Mouse (Mus musculus): ENCODE data around the gene Oas1h. TPM values are rescaled to one million over a fixed set of nuclear protein-coding genes. Genes with fewer than 3 reads are reported as not detected.
"Not testable (repeated sequence)": the region's sequence is repeated elsewhere in the genome, so short reads cannot be mapped to it uniquely, and the experiment has no call there.

Gene Oas1h
- polyA plus RNA-seq, 1 experiment from 2014 or later, result not detected

- WGBS (ENCODE audit: insufficient replicate concordance), result 38% methylated on average over 1 of the region's 1 CpGs
- Histone ChIP-seq H3K27me3 (ENCODE audit: control insufficient read depth, insufficient read depth, low read length) (no peaks in the 10 kb centered on the region), H3K9ac (ENCODE audit: low read depth, low read length) (no peak overlapping the region), H3K4me3 (ENCODE audit: low read depth, low read length) (no peak overlapping the region), H3K27ac (ENCODE audit: low read depth, low read length) (no peak overlapping the region), H3K4me1 (ENCODE audit: control insufficient read depth, insufficient read depth, low read length) (no peaks in the 10 kb centered on the region), H3K9me3 (replicated peaks; ENCODE audit: control insufficient read depth, low read length) (no peaks in the 10 kb centered on the region), H3K36me3 (ENCODE audit: control insufficient read depth, insufficient read depth, low read length) (no peaks in the 10 kb centered on the region), H3K4me2 (no peak overlapping the region)
- no peak for ATAC-seq (replicated peaks; ENCODE audit: insufficient number of reproducible peaks, low FRiP score, low TSS enrichment)
Observed at GRCm38 (mm10) chr5:120900666-120901065, 39.4 kb downstream of the Oas1h start.

GRCm38 (mm10) chr5:120902056-120902455 lies 40.8 kb downstream of the Oas1h start:
- H3K9me3 ChIP-seq (replicated peaks; ENCODE audit: control insufficient read depth, low read length), result no peaks in the 10 kb centered on the region
- no peaks in the 10 kb centered on the region for H3K36me3 ChIP-seq (ENCODE audit: control insufficient read depth, insufficient read depth, low read length)
- H3K4me2 ChIP-seq, result no peak overlapping the region
- WGBS (ENCODE audit: insufficient replicate concordance), result 88% methylated on average over 5 of the region's 5 CpGs
- no peaks in the 10 kb centered on the region for H3K27me3 ChIP-seq (ENCODE audit: control insufficient read depth, insufficient read depth, low read length)
- no peak overlapping the region for H3K4me3 ChIP-seq (ENCODE audit: low read depth, low read length)
- ATAC-seq (replicated peaks; ENCODE audit: insufficient number of reproducible peaks, low FRiP score, low TSS enrichment), result no peak
- no peaks in the 10 kb centered on the region for H3K4me1 ChIP-seq (ENCODE audit: control insufficient read depth, insufficient read depth, low read length)
- no peak overlapping the region for H3K27ac ChIP-seq (ENCODE audit: low read depth, low read length)
- H3K9ac ChIP-seq (ENCODE audit: low read depth, low read length), result no peak overlapping the region

GRCm38 (mm10) chr5:120906791-120907733 lies 45.8 kb downstream of the Oas1h start, which contains the start of gene Oas1a:
Gene Oas1a, minus strand, starts transcription at chr5:120907521.
- WGBS (ENCODE audit: insufficient replicate concordance), result 31% methylated on average over 9 of the region's 12 CpGs
- not testable (repeated sequence) for ATAC-seq (replicated peaks; ENCODE audit: insufficient number of reproducible peaks, low FRiP score, low TSS enrichment); H3K4me1 ChIP-seq (ENCODE audit: control insufficient read depth, insufficient read depth, low read length); H3K27me3 ChIP-seq (ENCODE audit: control insufficient read depth, insufficient read depth, low read length); H3K9ac ChIP-seq (ENCODE audit: low read depth, low read length); H3K36me3 ChIP-seq (ENCODE audit: control insufficient read depth, insufficient read depth, low read length); H3K4me3 ChIP-seq (ENCODE audit: low read depth, low read length); H3K4me2 ChIP-seq; H3K9me3 ChIP-seq (replicated peaks; ENCODE audit: control insufficient read depth, low read length); H3K27ac ChIP-seq (ENCODE audit: low read depth, low read length)

GRCm38 (mm10) chr5:120908196-120908920 lies 47.1 kb downstream of the Oas1h start:
- Histone ChIP-seq H3K4me2 (no peak overlapping the region), H3K9ac (ENCODE audit: low read depth, low read length) (no peak overlapping the region), H3K27ac (ENCODE audit: low read depth, low read length) (no peak overlapping the region), H3K9me3 (replicated peaks; ENCODE audit: control insufficient read depth, low read length) (no peaks in the 10 kb centered on the region), H3K4me1 (ENCODE audit: control insufficient read depth, insufficient read depth, low read length) (no peaks in the 10 kb centered on the region), H3K36me3 (ENCODE audit: control insufficient read depth, insufficient read depth, low read length) (no peaks in the 10 kb centered on the region), H3K4me3 (ENCODE audit: low read depth, low read length) (no peak overlapping the region), H3K27me3 (ENCODE audit: control insufficient read depth, insufficient read depth, low read length) (no peaks in the 10 kb centered on the region)
- no peak for ATAC-seq (replicated peaks; ENCODE audit: insufficient number of reproducible peaks, low FRiP score, low TSS enrichment)
- 45% methylated on average over 7 of the region's 7 CpGs for WGBS (ENCODE audit: insufficient replicate concordance)

GRCm38 (mm10) chr5:120914204-120914603 lies 53.0 kb downstream of the Oas1h start, which contains the start of gene Oas1d:
Gene Oas1d, plus strand, starts transcription at chr5:120914536.
- not testable (repeated sequence) for H3K9me3 ChIP-seq (replicated peaks; ENCODE audit: control insufficient read depth, low read length); H3K9ac ChIP-seq (ENCODE audit: low read depth, low read length); H3K27me3 ChIP-seq (ENCODE audit: control insufficient read depth, insufficient read depth, low read length); H3K4me1 ChIP-seq (ENCODE audit: control insufficient read depth, insufficient read depth, low read length); H3K4me2 ChIP-seq; H3K27ac ChIP-seq (ENCODE audit: low read depth, low read length); H3K4me3 ChIP-seq (ENCODE audit: low read depth, low read length); H3K36me3 ChIP-seq (ENCODE audit: control insufficient read depth, insufficient read depth, low read length); ATAC-seq (replicated peaks; ENCODE audit: insufficient number of reproducible peaks, low FRiP score, low TSS enrichment)
- WGBS (ENCODE audit: insufficient replicate concordance), result 44% methylated on average over 8 of the region's 8 CpGs

GRCm38 (mm10) chr5:120919156-120919935 lies 58.1 kb downstream of the Oas1h start:
- not testable (repeated sequence) for H3K9ac ChIP-seq (ENCODE audit: low read depth, low read length); ATAC-seq (replicated peaks; ENCODE audit: insufficient number of reproducible peaks, low FRiP score, low TSS enrichment); H3K36me3 ChIP-seq (ENCODE audit: control insufficient read depth, insufficient read depth, low read length); H3K4me2 ChIP-seq; H3K27ac ChIP-seq (ENCODE audit: low read depth, low read length); H3K4me3 ChIP-seq (ENCODE audit: low read depth, low read length); H3K4me1 ChIP-seq (ENCODE audit: control insufficient read depth, insufficient read depth, low read length); H3K9me3 ChIP-seq (replicated peaks; ENCODE audit: control insufficient read depth, low read length); H3K27me3 ChIP-seq (ENCODE audit: control insufficient read depth, insufficient read depth, low read length)
- WGBS (ENCODE audit: insufficient replicate concordance), result 53% methylated on average over 2 of the region's 2 CpGs

- Histone ChIP-seq H3K4me3 (ENCODE audit: low read depth, low read length) (no peak overlapping the region), H3K4me2 (no peak overlapping the region), H3K27me3 (ENCODE audit: control insufficient read depth, insufficient read depth, low read length) (no peaks in the 10 kb centered on the region), H3K36me3 (ENCODE audit: control insufficient read depth, insufficient read depth, low read length) (no peaks in the 10 kb centered on the region), H3K9ac (ENCODE audit: low read depth, low read length) (no peak overlapping the region), H3K4me1 (ENCODE audit: control insufficient read depth, insufficient read depth, low read length) (no peaks in the 10 kb centered on the region), H3K9me3 (replicated peaks; ENCODE audit: control insufficient read depth, low read length) (no peaks in the 10 kb centered on the region; the same call in 1 of the 2 replicates), H3K27ac (ENCODE audit: low read depth, low read length) (no peak overlapping the region)
- ATAC-seq (replicated peaks; ENCODE audit: insufficient number of reproducible peaks, low FRiP score, low TSS enrichment), result no peak
- WGBS (ENCODE audit: insufficient replicate concordance), result 79% methylated on average over 3 of the region's 3 CpGs
Observed at GRCm38 (mm10) chr5:120920296-120920695, 59.1 kb downstream of the Oas1h start.

All from heart, embryonic 11.5 days (tissue).